Mouse (Mus musculus) lung, postnatal 4 days (tissue): ENCODE data around the gene Slc25a51.
"Not testable (repeated sequence)": the region's sequence is repeated elsewhere in the genome, so short reads cannot be mapped to it uniquely, and the experiment has no call there.

Source experiments
- DNase-seq, 2 experiments: peaks; one replicate each; pipeline ENCODE4 v3.0.0; 2021

Slc25a51 gene

GRCm38 (mm10) chr4:45398315-45398714 is 10.3 kb downstream of the Slc25a51 start:
- not testable (repeated sequence) for DNase-seq

GRCm38 (mm10) chr4:45396211-45396610 is 12.4 kb downstream of the Slc25a51 start:
- not testable (repeated sequence) for DNase-seq

- DNase-seq = no peak
These were observed 14.9 kb downstream of the Slc25a51 start for GRCm38 (mm10) chr4:45393658-45394057.

GRCm38 (mm10) chr4:45392994-45393393 is 15.6 kb downstream of the Slc25a51 start:
- DNase-seq = no peak

- no peak for DNase-seq
These were observed 16.0 kb downstream of the Slc25a51 start for GRCm38 (mm10) chr4:45392572-45392971.

- DNase-seq = no peak
These were observed 16.5 kb downstream of the Slc25a51 start for GRCm38 (mm10) chr4:45392099-45392498.

GRCm38 (mm10) chr4:45387296-45387695 is 21.3 kb downstream of the Slc25a51 start:
- not testable (repeated sequence) for DNase-seq

GRCm38 (mm10) chr4:45382133-45382532 is 26.4 kb downstream of the Slc25a51 start:
- peak; percentile 49 to 76 for DNase-seq

- DNase-seq = not testable (repeated sequence)
These were observed 27.5 kb downstream of the Slc25a51 start for GRCm38 (mm10) chr4:45380903-45381580.

- DNase-seq = no peak
These were observed 32.0 kb downstream of the Slc25a51 start for GRCm38 (mm10) chr4:45376573-45376972.

- peak in 1 of 2 experiments; percentile 31 for DNase-seq
These were observed 33.7 kb downstream of the Slc25a51 start for GRCm38 (mm10) chr4:45374879-45375278.

GRCm38 (mm10) chr4:45371261-45371660 is 37.3 kb downstream of the Slc25a51 start:
- peak; percentile 43 to 49 for DNase-seq

- DNase-seq = no peak
These were observed 51.9 kb downstream of the Slc25a51 start for GRCm38 (mm10) chr4:45356653-45357052.
